Mouse (Mus musculus): ENCODE data around the gene Kcnj9.

Kcnj9 gene

GRCm38 (mm10) chr1:172329131-172329530, at the start of gene Kcnj9:
TSS of gene Kcnj9 (minus strand) at chr1:172329318.
- DNase-seq (ENCODE audit: low spot score), result no peak

DNA sequence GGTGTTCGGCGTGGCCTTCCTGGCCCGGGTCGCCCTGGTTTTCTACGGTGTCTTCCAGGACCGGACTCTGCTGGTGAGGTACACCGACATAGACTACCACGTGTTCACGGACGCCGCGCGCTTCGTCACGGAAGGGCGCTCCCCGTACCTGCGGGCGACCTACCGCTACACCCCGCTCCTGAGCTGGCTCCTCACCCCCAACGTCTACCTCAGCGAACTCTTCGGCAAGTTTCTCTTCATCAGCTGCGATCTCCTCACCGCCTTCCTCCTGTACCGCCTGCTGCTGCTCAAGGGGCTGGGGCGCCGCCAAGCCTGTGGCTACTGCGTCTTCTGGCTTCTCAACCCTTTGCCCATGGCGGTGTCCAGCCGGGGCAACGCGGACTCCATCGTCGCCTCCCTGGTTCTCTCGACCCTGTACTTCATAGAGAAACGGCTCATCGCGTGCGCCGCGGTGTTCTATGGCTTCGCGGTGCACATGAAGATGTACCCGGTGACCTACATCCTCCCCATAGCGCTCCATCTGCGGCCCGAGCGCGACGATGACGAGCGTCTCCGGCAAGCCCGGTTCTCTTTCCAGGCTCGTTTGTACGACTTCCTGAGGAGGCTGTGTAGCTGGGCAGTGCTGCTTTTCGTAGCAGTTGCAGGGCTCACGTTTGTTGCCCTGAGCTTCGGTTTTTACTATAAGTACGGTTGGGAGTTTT, 47.8 kb upstream of the Kcnj9 start:
- no peak for DNase-seq (ENCODE audit: low spot score)

DNA sequence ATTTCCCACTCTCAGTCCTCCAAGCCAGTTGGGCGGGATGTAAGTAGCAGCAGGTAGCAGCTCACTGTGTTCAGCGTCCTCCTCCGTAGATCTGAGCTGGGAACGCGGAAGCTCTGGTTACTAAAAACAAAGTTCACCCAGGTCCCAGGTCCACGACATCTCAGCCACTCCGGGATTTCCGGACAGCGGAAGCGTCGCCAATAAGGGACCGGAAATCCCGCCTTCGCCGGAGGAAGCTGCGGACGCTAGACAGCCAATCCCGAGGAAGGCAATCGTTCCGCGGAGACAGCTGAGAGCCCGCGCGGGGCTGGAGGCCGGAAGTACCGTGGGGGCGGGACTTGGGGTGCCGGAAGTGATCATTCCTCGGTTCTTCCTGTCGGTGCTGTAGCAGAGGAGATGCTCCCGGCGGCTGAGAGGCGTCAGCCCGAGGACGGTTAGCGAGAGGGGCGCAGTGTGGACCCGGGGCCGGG, 47.1 kb upstream of the Kcnj9 start, which contains the start of gene Pigm:
TSS of gene Pigm (plus strand) at position 349 of the 470 bp plus-strand sequence.
- peak; percentile 99 for DNase-seq (ENCODE audit: low spot score)

- DNase-seq (ENCODE audit: low spot score), result peak; percentile 59
Measured at GRCm38 (mm10) chr1:172368768-172369418, 39.8 kb upstream of the Kcnj9 start.

DNA sequence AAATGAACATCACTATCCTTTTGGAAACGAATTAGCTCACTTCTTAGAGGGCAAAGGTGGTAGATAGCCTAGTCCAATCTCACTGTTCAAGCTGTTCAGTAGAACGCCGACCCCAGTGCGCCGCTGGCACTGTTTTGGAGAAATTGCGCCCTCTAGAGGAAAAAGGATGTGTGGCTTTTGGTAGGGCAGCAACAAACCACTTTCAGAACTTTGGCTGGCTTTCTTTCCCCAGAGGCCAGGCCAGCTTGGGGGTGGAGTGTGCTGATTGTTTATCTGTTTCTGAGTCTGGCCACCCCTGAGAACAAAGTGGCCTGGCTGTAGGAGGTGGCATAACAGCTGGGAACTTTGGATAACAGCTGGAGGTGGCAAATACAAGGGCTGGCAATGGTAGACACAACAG, 35.6 kb upstream of the Kcnj9 start:
- peak; percentile 59 for DNase-seq (ENCODE audit: low spot score)

DNA sequence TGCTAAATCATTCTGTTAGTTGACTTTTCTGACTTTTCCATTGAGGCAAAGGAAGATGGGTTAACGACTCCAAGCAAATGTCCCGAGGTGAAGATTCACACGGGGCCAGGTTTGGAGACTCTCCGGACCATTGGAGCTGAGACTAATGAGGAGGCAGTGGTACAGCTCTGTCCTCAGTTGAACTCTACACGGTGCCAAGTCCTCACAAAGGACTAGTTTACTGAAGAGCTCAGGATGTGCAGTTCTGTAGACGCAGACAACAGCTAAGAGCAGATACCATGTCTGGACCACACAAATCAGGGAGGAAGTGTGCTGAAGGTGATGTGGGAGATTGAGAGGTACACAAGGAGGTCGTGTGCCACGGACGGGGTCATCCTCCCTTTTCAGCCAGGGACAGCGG, 29.2 kb upstream of the Kcnj9 start:
- no peak for DNase-seq (ENCODE audit: low spot score)

DNA sequence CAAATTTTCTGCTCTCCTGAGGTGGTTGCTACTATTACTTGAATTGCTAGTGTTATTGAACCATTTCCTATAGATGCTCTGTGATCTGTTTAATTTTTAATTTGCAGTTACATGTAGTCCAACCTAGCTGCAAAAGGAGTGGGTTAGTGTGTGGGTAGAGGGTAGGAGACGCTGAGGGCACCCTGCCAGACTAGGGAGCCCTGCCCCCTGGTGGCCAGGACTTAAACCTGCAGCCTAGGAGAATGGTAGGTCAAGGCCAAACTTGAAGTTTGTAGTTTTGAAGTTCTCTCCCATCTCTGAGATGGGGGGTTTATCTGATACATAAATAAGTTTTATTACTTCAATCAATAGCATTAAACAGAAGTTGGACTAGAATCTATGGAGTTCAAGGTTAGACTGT, 28.4 kb upstream of the Kcnj9 start:
- peak; percentile 41 for DNase-seq (ENCODE audit: low spot score)

DNA sequence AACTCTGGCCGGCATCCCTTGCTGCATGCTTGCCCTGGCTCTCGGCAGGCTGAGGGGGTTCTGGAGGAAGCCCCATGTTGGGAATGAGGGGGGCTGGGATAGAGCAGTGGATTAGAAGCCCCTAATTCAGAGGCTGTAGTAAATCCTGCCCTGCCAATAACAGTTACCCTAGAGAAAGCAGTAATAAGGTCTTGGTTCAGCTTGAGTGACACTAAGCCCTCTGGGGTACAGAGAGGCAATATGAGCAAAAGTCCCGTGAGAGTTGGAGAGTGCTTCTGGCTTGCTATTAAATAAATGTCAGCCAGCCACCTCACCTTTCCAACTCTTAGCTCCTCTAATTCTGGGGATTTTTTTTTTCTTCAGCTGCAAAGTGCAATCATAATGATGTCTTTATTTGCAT, 26.2 kb upstream of the Kcnj9 start:
- DNase-seq (ENCODE audit: low spot score), result no peak

DNA sequence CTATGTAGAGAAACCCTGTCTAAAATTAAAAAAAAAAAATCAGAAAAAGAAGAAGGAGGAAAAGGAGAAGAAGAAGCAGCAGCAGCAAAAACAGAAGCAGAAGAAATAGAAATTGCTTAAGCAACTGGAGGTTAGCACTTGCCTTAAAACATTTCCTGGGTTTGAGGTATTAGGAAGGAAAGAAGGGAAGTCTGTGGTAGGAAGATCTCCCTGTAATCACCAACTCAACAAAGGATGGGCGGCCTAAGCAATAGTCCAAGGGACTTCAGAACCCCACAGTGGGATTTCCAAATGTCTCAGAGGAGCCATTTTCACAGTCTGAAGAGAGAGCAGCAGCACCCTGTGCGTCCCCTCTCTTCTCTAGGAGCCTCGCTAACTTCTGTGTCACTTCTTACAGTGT, 23.3 kb upstream of the Kcnj9 start:
- no peak for DNase-seq (ENCODE audit: low spot score)

- DNase-seq (ENCODE audit: low spot score), result no peak
Measured at GRCm38 (mm10) chr1:172352001-172352400, 22.9 kb upstream of the Kcnj9 start.

DNA sequence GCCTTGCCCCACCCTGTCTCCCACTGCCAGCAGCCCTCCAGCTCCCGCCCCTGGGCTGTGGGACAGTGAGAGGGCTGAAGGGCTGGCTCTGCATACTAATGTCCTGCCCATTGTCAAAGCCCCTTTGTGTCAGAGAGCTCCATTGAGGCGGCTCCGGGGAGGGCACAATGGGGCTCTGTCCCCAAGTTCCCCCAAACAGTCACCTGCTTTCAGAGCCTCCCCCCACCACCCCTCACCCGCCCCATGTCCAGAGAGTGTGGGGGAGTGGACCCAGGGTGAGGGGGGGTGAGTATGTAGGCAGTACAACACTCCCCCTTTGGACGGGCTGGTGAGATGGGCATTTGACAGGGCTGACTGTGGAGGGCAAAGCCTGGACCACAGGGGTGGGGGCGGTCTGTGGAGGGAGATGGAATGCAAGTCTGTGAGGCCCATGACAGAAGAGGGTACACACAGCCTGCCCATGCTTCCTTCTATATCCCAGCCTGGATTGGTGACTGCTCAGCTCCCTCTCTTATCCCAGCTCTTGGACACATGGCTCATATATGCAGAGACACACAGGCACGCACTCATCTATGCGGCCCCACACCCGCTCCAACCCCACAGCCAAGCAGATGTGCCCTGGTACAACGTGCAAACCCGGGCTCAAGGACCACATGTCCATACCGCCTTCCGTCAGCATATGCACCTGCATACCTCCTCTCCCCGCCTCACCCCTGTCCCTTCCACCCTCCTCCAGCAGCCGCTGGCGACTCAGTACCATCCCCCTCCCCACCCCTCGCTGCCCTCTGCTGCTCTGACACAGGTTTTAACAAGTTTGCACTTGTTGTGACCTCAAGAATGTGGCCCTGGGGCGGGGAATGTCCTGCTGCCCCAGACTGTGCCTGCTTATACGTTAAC, 21.0 kb upstream of the Kcnj9 start:
- no peak for DNase-seq (ENCODE audit: low spot score)

- no peak for DNase-seq (ENCODE audit: low spot score)
Measured at GRCm38 (mm10) chr1:172349504-172349903, 20.4 kb upstream of the Kcnj9 start.

DNA sequence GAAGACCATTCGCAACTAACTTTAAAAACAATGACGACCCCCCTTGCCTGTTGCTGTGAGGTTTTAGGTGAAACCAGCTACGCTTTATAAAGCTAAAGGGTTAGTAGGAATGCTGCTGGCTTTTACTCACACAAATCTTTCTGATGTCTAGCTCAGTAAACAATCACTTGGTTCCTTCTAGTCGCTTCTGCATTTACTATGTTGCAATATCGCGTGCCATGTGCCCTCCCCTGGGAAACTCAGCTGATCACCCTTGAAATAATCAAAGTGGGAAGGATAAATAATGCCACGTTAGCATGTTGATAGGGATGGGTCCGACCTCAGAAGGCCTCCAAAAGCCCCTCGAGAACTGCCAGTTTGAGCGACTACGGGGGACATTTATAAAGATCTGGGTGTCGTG, 18.3 kb upstream of the Kcnj9 start:
- DNase-seq (ENCODE audit: low spot score), result no peak

DNA sequence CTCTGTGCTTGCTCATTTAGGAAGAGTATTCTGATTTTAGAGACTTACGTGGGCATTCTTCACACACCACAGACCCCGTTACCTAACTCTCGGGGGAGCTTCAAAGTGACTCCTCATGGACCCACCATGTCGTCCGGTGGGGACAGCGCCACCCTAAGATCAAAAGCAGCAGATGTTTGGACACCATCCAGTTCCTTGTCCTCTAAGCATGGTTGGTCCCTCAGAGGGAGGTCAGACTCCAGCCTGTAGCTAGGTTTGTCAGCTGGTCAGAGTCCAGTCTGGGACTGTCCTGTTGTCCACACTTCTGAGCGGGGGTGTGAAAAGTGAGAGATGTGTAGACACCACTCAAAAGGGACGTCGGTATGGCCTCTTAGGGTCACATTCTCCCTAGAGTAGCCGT, 17.6 kb upstream of the Kcnj9 start:
- no peak for DNase-seq (ENCODE audit: low spot score)

DNA sequence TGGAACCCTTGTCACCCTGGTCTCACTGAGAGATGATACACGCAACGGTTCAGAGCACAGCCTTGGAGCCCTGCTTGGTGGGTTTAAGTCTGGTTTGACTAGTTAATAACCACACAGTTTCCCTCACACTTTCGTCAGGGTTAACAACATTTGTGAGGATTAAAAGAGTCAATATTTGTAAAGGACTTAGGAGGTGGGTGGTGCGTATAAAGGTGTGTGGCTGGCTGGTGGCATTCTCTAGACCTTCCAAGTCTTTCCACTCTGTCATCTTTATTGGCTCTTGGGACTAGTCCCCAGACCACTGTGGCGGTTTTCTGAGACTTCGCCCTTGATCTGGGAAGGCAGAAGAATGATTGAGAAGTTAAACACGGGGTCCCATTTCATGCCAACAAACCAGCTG, 15.7 kb upstream of the Kcnj9 start:
- no peak for DNase-seq (ENCODE audit: low spot score)

DNA sequence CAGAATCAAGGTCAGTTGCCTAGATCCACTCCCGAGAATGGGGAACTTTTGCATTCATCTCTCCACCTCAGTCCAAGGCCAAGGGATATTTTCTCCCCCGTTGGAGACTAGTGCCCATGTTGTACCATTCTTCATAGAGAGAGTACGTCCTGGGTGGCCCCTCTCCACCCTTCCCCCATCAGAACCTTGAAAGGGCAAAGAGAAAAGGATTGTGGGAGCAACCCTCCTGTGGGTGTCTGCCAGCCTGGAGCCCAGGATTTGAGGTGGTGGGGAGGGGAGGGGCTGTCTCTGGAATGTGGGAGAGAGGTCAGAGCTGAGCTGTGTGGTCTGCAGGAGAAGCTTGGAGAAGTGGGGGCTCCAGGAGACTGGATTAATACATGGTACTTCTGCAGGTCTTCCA, 14.8 kb upstream of the Kcnj9 start:
- no peak for DNase-seq (ENCODE audit: low spot score)

DNA sequence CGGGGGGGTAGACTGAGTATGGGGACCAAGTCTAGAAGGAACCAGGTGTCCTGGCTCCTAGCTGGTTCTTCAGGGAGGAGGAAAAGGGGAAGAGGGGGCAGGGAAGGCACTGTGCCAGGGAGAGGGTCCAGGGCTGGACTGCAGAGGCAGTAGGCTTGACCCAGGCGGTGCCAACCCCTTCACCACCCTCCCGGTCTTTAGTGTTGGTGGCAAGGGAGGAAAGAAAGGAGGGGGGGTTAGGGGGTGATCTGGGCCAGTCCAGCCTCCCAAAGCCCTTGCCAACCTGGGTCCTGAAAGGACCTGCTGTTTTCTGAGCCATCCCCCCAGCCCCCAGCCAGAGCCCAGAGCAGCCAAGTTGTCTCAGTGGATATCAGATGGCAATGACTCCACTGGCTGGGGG, 13.6 kb upstream of the Kcnj9 start:
- DNase-seq (ENCODE audit: low spot score), result no peak

DNA sequence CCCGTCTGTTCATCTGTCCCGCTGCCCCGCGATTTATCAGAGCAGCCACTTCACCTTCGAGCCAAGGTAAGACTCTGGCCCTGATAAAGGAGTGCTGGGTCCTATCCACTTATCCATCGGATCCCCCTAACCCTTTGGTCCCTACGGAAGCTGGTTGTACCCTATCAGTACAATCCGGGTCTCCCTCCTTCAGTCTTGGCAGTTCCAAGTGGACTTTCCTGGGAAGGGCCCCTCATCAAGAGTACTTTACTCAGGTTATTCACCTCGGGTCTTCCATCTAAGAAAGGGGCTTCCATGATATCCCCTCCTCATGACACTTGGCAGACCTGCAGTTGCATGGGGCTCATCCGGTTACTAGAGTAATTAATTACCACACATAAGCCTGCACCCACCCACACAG, 12.3 kb upstream of the Kcnj9 start:
- no peak for DNase-seq (ENCODE audit: low spot score)

DNA sequence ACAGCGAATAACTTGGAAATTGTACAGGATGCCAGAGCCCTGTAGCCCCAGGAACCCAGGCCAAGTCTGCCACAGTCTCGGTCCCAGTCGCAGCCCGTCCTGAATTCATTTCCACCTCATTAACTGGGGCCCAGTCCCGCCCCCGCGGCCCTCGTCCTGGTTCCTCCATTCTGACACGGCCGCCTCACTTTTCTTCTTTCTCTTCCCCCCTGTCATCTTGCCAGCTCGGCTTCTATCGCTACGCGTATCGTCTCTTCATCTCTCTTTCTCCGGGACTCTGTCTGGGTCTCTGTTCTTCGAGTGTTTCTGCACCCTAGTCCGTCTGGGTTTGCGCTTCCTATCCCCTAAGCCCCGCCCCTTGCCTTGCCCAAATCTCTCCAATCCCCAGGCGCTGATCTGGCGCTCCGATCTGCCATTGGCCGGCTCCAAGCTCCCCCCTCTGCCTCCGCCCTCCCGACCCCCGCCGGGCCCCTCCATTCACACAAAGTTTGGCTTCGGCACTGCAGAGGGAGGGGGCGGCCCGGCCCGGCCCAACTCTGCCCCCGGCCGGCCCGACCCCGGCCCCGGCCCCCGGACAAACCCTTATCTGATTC, 11.7 kb upstream of the Kcnj9 start, which contains the start of gene Kcnj10:
TSS of gene Kcnj10 (plus strand) at position 482 of the 593 bp plus-strand sequence.
- peak; percentile 70 for DNase-seq (ENCODE audit: low spot score)

DNA sequence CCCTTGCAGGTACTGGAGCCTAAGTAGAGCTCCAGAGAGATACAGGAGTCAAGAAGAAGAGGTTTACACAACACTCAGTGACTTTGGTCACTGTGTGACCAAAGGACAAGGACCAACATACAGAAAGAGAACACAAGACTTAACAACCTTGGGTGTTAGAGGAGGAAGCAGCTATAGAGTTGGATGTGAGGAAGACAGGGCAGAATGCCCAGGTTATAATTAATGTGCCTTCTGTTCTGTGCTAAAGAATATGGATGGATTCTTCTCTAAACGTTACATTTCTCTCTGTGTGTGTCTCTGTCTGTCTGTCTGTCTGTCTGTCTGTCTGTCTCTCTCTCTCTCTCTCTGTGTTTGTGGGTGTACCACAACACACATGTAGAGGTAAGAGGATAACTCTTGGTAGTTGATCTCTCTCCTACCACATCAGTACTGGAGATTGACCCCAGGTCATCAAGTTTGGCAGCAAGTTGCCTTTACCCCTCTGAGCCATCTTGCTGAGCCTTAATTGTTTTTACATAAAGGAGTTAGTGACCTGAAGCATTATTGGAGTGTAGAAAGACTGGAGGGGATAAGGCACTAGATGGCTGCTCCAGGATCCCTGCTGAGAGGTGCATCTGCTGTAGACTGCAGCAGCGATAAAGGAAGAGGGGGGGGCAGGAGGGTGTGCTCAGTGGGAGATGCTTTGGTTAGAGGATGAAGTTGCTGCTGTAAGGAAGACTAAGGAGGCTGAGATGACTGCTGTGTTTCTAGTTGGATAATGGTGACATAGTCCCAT, 8.5 kb upstream of the Kcnj9 start:
- no peak for DNase-seq (ENCODE audit: low spot score)

GRCm38 (mm10) chr1:172335804-172336203, 6.7 kb upstream of the Kcnj9 start:
- DNase-seq (ENCODE audit: low spot score), result no peak

Data from lung, postnatal 25 days (tissue).